Mouse (Mus musculus) left cerebral cortex, postnatal 10 days (tissue): ENCODE data around the gene Pik3ip1. TPM values are rescaled to one million over a fixed set of nuclear protein-coding genes. Genes with fewer than 3 reads are reported as not detected.
A peak's percentile ranks its signal among the peaks of the same experiment; 100 is the strongest.

Source experiments
- DNase-seq, 2 experiments: peaks; one replicate each; pipeline ENCODE4 v3.0.0; 2021 to 2022; ENCODE audit warnings: low spot score in 2 of 2, mixed read lengths in 1 of 2; ENCODE audit errors: extremely low spot score in 1 of 2
- intact Hi-C: fragments of 180-260 bp; cut with DNase I; formaldehyde crosslinking; loops from one replicate; pipeline ENCODE4 v1.15.1; 2025
- total RNA-seq, 2 experiments: library from RNA; stranded (reverse); gene quantifications; 2 replicates each; pipeline ENCODE4 v1.2.3; 2021

Pik3ip1 gene
- 10 to 100 TPM; 20.5 to 24.0 TPM for total RNA-seq

DNA sequence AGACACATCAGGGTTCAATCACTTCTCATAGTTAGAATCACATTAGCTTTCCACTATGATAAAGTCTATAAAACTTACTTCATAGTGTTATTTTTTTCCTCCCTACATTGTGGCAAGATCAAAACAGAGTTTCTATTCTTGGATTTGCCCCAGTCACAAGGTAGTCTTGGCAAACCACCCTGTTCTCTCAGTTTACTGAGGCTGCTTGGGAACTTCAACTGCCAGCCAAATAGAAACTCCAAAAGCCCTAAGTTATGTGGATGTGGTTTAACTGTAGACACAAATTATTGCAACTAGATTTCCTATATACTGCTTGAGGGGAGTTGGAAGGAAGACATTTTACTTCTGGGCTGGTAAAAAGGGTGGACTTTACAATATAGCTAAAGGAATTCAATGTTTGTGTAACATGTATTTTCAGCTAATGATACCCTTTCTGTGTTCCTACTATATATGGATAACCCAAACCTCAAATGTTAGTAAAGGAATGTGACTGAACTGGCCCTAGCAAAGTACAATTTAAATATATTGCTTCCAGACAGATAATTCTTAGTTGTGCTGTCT is at the start of gene Pik3ip1:
Gene Pik3ip1, plus strand, starts transcription at position 511 of the 561 bp plus-strand sequence.
- no peak for DNase-seq
- intact Hi-C loops = loop anchor here (1.0 kb wide), 1 partner anchor 41 kb away; no protein-coding TSS in a partner anchor

DNA sequence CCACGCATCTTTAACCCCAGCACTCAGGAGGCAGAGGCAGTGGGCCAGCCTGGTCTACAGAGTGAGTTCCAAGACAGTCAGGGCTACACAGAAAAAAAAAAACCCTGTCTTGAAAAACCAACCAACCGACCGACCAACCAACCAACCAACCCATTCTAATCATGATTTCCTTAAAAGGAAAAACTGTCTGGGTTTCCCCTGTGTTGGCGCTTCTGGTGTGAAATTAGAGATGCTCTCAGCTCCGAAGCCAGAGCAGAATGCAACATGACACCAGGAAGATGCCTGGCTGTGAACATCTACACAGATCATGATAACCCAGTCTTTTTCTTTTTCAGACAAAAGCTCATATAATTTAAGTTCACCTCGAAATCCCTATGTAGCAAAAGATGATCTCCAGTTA is 47.3 kb upstream of the Pik3ip1 start:
- intact Hi-C loops = no loop called here
- peak in 1 of 2 experiments; percentile 7 for DNase-seq

DNA sequence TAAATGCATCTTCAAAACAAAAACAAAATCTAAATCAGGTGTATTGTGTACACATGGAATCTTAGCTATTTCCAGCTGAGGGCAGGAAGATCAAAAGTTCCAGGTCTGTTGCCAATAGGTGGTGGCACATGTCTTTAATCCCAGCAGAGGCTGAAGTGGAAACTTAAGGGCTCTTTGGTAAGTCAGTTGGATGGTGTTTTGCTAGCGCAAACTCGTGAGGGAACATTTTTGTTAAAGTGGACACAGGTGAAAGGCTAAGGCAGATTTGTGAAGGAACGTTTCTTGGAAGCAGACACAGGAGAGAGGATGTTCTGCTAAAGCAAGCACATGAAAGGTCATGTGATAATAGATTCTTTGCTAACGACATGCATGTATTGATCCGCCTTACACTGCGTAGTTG is 46.6 kb upstream of the Pik3ip1 start:
- DNase-seq = peak in 1 of 2 experiments; percentile 2
- intact Hi-C loops = no loop called here

DNA sequence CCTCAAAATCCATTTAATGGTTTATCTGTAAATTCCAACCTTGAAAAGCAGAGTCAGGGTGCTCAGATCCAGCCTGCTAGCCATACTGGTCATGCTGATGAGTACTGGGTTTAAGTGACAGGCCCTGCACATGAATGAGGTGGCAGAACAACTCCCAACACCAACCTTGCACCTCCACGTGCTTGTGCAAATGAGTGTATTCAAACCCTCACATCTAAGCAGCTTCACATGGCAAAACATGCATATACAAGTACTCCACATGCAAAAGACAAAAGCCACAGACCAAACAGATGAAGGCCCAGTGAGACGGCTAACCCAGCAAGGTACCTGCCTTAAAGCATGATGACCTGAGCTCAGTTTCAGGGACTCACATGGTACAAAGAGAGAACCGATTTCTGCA is 44.3 kb upstream of the Pik3ip1 start:
- DNase-seq = peak in 1 of 2 experiments; percentile 5
- intact Hi-C loops = no loop called here

DNA sequence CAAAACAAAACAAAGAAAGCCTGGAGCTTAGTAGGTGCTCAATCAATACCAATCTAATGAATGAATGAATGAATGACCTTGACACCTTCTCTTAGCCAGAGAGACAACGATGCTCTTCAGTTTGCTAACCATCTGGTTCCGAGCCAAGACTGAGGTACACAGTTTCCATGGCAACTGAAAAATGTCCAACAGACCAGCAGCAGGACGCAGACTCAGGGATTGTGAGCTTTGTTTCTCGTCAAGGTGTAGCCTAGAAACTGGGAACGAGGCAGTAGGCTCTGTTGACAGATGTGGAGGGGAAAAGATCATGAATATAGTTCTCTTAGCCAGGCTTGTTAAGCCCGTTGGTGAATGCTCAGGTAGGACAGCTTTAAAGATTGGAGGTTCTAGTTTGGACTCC is 43.1 kb upstream of the Pik3ip1 start:
- intact Hi-C loops = no loop called here
- peak in 1 of 2 experiments; percentile 20 for DNase-seq

DNA sequence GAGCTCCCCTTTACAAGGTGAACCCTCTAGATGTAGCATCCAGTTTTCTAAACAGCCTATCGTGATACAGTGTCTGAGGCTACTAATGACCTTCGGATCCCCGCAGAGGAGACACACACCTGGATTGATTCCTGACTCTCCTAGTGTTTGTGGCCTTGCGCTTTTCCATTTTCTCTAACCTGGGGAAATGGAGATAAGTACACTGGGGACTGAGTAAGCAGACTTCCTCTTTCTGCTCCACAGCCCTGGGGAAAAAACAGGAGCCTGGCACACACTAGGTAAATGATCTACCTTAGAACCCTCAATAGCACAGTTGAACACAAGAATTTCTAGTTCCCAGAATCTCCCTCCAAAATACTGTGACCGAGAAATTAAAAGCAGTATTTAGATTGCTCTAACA is 42.3 kb upstream of the Pik3ip1 start:
- no peak for DNase-seq
- intact Hi-C loops = no loop called here

DNA sequence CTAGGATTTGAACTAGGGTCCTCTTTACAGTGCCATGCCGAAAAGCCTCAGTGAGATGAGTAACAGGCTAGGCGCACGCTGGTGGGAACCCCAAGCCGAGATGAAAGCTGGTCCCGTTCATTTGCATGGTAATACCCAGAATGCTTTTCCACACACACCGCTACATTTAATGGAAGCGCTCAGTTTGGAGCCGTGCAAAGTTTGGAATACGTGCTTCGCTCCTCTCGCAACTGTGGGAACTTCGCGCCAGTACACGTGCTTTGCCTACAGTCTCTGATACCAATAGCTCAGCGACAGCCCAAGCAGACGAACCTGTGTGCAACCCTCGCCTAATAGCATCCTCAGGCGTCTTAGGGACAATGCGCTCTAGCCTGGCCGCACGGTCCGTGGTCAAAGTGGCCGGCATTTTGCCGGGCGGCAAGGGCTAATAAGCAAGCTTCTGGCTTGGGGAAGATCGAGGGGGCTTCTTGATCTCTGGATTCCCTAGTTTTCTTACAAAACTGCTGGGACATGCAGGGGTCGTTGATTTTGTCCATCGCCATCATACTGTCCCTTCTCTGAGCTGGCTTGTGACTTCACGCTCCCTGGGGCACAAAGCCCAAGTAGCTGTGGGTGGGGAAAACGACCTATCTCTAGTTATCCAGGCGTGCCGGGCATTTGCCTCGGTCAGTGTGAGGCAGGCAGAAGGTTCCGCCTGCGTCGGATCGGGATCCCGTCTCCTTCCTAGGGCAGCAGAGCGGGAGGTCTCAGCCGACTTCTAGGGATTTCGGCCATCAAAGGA is 41.5 kb upstream of the Pik3ip1 start, which contains the start of gene Patz1:
Gene Patz1, plus strand, starts transcription at position 354 of the 781 bp plus-strand sequence.
- DNase-seq = peak in 1 of 2 experiments; percentile 51
- intact Hi-C loops = loop anchor here (1.0 kb wide), 1 partner anchor 42 kb away; the partner anchor contains the start of gene Pik3ip1

DNA sequence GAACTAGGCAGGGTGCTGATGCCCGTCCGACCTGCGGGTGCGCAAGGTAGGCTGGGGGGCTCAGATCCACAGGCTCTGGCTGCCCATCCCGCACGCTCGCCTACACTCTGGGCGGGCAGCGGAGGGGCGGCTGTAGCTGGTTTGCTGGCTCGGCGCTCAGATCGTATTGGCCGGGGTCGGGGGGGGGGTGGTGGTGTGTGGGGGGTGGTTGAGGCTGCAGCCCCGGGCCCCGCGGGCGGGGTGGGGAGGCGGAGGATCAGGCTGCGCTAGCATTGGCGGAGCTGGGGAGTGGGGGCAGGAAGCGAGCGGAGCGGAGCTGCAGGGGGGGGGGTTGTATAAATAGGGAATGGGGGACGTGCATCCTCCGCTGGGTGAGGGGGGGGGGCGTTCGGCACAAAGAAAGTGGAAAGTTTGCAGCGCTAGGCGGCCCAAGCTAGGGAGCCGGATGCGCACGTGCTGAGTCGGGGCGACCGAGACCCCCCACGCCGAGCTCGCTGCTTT is 40.8 kb upstream of the Pik3ip1 start:
- intact Hi-C loops = loop anchor here (1.0 kb wide), 1 partner anchor 41 kb away; the partner anchor contains the start of gene Pik3ip1
- peak; percentile 56 to 95 for DNase-seq

DNA sequence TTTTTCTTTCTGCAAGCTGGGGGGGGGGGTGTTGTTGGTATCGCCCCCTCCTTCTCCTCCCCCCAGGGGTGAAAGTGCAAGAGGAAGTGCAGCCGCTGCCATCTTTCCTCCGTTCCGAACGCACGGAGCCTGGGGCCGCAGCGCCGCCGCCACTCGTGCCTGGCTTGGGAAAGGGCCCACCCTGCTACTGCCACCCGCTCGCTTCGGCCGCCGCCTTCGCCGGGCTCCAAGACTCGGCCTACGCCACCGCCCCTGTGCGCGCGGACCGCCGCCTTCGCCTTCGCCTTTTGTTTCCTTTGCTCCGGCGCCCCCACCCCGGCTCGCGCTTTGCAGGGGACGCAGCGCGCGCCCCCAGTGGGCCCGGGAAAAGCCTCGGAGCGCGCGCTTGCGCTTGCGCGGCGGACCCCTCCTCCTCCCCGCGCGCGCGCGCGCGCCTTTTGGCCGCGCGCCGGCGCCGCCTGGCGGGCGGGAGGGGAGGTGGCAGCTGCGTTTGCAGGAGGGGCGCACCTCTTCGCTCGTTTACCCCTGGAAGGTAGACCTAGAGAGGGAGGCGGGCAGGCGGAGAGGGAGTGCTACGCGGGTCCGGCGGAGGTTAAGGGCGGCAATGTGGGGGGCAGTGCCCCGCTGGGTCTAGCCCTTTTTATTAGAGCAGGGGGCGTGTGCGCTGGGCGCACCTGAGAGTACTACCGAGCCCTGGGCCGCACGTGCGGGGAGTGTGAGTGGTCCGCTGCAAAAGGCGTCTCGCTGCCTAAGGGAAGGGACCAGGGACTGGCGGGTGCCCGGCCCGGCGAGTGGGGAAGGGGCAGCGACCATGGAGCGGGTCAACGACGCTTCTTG is 40.2 kb upstream of the Pik3ip1 start:
- intact Hi-C loops = loop anchor here (1.0 to 2.0 kb wide), 2 partner anchors 23 to 40 kb away; partner anchors contain the start of genes Drg1 and Pik3ip1
- peak; percentile 80 to 93 for DNase-seq

DNA sequence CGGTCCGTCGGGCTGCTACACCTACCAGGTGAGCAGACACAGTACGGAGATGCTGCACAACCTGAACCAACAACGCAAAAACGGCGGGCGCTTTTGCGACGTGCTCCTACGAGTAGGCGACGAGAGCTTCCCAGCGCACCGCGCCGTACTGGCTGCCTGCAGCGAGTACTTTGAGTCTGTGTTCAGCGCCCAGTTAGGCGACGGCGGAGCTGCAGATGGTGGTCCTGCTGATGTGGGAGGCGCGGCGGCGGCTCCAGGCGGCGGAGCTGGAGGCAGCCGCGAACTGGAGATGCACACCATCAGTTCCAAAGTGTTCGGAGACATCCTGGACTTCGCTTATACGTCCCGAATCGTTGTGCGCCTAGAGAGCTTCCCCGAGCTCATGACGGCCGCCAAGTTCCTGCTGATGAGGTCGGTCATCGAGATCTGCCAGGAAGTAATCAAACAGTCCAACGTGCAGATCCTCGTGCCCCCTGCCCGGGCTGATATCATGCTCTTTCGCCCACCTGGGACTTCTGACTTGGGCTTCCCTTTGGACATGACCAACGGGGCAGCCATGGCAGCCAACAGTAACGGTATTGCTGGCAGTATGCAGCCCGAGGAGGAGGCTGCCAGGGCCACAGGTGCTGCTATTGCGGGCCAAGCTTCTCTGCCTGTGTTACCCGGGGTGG is 39.4 kb upstream of the Pik3ip1 start:
- intact Hi-C loops = loop anchor here (2.0 kb wide), 1 partner anchor 24 kb away; the partner anchor contains the start of gene Drg1
- peak; percentile 56 to 79 for DNase-seq

DNA sequence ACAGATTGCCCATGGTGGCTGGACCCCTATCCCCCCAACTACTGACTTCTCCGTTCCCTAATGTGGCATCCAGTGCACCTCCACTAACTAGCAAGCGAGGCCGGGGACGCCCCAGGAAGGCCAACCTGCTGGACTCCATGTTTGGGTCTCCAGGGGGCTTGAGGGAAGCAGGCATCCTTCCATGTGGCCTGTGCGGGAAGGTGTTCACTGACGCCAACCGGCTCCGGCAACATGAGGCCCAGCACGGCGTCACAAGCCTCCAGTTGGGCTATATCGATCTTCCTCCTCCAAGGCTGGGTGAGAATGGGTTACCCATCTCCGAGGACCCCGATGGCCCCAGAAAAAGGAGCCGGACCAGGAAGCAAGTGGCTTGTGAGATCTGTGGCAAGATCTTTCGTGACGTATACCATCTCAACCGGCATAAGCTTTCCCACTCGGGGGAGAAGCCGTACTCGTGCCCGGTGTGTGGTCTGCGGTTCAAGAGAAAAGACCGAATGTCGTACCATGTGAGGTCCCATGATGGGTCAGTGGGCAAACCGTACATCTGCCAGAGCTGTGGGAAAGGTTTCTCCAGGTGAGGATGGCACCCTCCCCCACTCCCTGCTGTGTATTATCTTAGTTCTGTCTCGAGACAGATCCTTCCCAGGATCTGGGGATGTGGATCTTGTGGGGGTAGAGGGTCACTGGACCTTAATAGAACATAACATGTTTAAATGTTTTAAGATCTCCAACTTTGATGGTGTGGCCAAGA is 38.7 kb upstream of the Pik3ip1 start:
- DNase-seq = peak in 1 of 2 experiments; percentile 49
- intact Hi-C loops = loop anchor here (2.0 kb wide), 1 partner anchor 25 kb away; the partner anchor contains the start of gene Drg1

DNA sequence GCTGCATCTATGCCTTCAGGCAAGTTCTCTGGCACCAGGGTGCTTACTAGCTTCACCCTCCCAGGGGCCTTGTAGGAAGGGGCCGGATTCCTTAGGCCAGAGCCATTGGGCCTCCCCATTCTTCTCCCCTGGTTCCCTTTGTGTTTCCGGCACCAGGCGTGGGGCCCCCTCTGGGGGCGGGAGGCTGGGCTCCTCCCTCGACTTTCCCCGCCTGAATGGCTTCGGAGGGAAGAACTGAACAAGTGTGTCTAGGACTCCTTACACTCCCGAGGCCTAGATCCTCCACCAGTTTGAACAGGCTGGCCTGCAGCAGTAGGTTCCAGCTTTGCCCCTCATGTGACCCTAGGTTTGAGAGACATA is 38.2 kb upstream of the Pik3ip1 start:
- DNase-seq = peak in 1 of 2 experiments; percentile 73
- intact Hi-C loops = no loop called here

DNA sequence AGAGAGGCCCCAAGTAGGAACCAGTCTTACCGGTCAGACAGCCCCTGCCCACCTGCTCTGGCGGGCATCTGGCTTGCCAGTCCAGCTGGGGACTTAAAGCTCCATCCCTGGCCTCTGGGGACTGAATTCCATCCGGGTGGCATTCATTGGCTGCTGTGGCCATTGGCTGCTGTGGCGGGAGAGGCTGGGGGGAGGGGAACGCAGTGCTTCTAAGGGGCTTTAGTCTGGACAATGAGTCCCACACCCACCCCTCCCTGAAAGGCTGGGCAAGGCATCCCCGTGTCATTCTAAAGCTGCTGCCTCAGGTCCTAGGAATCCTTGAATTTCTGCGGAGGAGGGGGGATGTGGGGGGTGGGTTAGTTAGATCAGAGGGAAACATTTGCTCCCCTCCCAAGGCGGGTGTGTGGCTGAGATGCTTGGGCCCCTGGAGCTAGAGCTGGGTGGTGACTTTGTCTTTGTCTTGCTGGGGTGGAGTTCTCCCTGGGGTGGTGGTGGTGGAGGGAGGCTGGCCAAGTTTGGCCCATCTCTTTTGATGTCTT is 37.4 kb upstream of the Pik3ip1 start:
- intact Hi-C loops = no loop called here
- DNase-seq = peak in 1 of 2 experiments; percentile 76

DNA sequence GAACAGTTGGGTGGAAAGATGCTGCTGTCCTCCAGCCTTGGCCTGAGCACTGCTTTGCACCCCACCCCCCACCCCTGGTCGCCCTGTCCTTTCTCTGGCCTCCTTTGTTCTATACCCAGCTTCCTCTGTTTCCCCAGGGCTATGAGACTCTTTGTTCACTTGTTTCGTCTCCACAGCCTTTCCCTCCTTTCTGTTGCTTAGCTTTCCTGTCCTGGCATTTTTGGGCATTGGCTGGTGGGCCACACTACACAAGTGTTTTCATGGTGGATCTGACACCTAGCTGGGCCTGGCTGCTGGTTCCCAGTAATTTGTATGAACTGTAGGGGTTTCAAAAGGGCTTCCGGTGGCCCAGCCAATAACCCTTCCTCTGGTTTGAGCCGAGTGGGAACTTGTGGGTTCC is 36.8 kb upstream of the Pik3ip1 start:
- intact Hi-C loops = no loop called here
- peak in 1 of 2 experiments; percentile 16 for DNase-seq

DNA sequence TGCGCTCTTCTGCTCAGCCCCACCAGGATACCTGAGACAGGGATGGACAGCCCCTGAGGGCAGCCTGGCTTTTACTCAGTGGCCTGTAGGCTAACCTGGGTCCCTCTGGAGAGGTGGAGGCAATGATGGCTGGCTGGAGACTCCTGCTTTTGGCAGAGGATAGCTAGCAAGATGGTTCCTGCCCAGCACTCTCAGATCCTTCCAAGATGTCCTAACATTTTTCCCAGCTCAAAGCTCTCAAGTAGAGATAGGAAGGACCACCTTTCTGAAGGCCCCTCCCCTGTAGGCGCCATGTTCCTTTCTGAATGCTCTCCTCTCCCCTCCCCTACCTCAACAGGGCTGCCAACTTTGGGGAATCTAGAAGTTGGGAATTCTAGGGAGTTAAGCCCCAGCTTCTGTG is 35.6 kb upstream of the Pik3ip1 start:
- intact Hi-C loops = no loop called here
- peak in 1 of 2 experiments; percentile 15 for DNase-seq

DNA sequence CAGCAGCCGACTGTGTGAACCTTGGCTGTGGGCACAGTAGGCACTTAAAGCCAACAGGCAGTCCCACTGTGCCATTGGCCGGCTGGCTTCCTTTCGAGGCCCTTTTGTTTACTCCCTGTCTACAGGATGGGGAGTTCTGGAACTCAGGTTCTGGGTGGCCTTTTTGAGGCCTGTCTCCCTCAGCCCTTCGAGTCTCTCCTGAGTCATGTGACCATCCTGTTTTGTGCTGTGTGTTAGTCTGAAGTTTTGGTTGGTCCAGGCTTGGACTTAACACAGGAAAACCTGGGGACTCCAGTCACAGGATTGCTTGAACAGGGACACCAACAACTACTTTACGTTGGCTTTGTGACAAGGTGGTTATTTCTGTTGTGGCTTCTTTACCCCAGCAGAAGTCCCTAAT is 34.1 kb upstream of the Pik3ip1 start:
- intact Hi-C loops = no loop called here
- peak in 1 of 2 experiments; percentile 23 for DNase-seq
